Mouse (Mus musculus): ENCODE measurements around the gene Ndufs7. TPM values are rescaled to one million over a fixed set of nuclear protein-coding genes. Genes with fewer than 3 reads are reported as not detected.

The Ndufs7 gene
- polyA plus RNA-seq, 1 experiment from 2014 or later = 314 TPM

DNA sequence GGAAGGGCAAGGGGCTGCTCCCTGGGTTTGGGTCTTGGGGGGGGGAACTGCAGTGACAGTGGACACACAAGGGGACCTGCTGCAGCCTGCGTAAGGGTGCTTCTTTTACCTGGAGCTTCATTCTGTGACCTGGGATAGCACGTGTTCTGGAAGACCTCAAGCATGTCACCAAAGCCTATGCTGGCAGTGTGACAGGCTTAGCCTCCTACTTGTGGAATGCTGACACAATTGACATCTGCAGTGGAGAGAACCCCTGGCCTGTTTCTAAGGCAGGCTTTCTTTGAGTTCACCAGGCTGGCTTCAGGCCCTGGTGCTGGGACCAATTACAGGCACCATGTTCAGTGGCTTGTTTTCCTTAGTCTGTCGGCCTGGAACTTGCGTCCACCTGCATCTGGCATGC is 45.4 kb downstream of the Ndufs7 start:
- peak overlapping the region; percentile 95 for H3K4me3 ChIP-seq
- H3K4me1 ChIP-seq = peaks cover 69% of the 10 kb centered on the region
- DNase-seq (ENCODE audit: low spot score) = no peak
- no peaks in the 10 kb centered on the region for H3K9me3 ChIP-seq (replicated peaks)
- H3K36me3 ChIP-seq = peaks cover 24% of the 10 kb centered on the region
- H3K27ac ChIP-seq (replicated peaks) = no peak overlapping the region
- 81% methylated on average over 4 of the region's 4 CpGs for WGBS
- H3K27me3 ChIP-seq (ENCODE audit: low read depth, poor library complexity, severe bottlenecking) = peaks cover 27% of the 10 kb centered on the region

DNA sequence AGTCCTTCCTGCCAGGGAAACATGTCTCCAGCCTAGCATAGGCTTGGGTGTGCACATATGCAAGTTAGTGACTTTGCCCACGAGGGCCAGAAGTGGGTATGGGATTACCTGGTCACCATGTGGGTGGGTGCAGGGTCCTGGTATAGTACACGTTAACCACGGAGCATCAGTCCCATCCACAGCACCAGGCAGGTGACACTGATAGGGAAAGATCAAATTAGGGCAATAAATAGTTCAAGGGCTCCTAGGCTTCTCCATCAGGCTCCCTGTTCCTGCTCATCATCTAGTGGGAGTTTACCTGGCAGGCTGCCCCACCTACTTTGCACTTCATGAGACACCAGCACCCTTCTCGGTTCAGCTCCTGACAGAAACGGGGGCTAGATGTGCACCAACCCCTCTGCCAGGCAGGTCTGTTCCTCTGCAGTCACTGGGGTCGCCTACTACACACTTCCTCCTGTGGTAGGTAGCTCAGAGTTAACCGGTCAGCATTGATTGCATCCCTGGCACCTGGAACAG is 45.9 kb downstream of the Ndufs7 start:
- DNase-seq (ENCODE audit: low spot score) = no peak
- peaks cover 33% of the 10 kb centered on the region for H3K27me3 ChIP-seq (ENCODE audit: low read depth, poor library complexity, severe bottlenecking)
- no peaks in the 10 kb centered on the region for H3K9me3 ChIP-seq (replicated peaks)
- peaks cover 23% of the 10 kb centered on the region for H3K36me3 ChIP-seq
- WGBS = 54% methylated on average over 7 of the region's 7 CpGs
- H3K27ac ChIP-seq (replicated peaks) = no peak overlapping the region
- peak overlapping the region; percentile 95 for H3K4me3 ChIP-seq
- H3K4me1 ChIP-seq = peaks cover 75% of the 10 kb centered on the region

DNA sequence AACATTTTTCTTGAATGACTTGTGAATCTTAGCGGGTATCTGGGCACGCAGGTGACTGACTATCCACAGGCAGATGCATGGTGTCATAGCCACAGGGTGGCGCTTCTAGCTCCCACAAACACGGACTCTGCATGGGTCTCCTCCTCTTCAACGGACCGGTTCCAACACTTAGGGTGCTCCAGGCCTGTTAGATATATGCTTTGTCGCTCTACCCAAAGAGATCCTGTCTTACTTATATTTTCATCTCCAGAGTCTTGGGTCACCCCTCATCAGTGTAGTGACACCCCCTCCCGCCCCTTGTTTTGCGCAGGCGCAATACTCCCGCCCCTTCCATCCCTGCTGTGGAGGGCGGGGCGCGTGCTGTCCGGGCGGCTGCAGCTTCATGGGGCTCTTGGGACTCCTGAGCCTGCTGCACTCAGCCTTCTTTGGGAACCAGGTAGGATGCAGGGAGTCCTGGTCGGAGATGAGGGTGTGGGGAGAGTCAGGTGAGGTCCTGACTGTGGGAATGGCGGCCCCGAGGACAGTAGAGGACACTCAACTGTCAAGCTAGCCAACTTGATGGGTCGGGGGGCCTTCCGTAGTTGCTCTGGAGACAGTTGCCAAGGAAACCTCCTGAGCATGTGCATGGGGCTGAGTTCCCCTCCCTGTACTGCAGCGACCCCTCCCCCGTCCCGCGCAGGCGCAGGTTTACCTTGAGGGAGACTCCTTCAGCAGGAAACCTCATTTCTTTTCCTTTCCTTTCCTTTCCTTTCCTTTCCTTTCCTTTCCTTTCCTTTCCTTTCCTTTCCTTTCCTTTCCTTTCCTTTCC is 46.9 kb downstream of the Ndufs7 start, which contains the start of gene Apc2:
Apc2 (plus strand) TSS at position 360 of the 808 bp plus-strand sequence.
- Histone ChIP-seq H3K4me3 (peak within 1 kb of the TSS; percentile 95), H3K27me3 (ENCODE audit: low read depth, poor library complexity, severe bottlenecking) (peaks cover 42% of the 10 kb centered on the region), H3K9me3 (replicated peaks) (no peaks in the 10 kb centered on the region), H3K36me3 (peaks cover 23% of the 10 kb centered on the region), H3K4me1 (peaks cover 85% of the 10 kb centered on the region), H3K27ac (replicated peaks) (peak within 1 kb of the TSS; percentile 97)
- DNase-seq (ENCODE audit: low spot score) = peak; percentile 89
- WGBS = under 1% methylated on average over 26 of the region's 26 CpGs

GRCm38 (mm10) chr10:80296824-80297223 is 47.9 kb downstream of the Ndufs7 start:
- Histone ChIP-seq H3K27ac (replicated peaks) (peak overlapping the region; percentile 97), H3K27me3 (ENCODE audit: low read depth, poor library complexity, severe bottlenecking) (peaks cover 52% of the 10 kb centered on the region), H3K9me3 (replicated peaks) (no peaks in the 10 kb centered on the region), H3K36me3 (peaks cover 25% of the 10 kb centered on the region), H3K4me3 (peak overlapping the region; percentile 95), H3K4me1 (peaks cover 93% of the 10 kb centered on the region)
- DNase-seq (ENCODE audit: low spot score) = no peak
- 75% methylated on average over 5 of the region's 5 CpGs for WGBS

DNA sequence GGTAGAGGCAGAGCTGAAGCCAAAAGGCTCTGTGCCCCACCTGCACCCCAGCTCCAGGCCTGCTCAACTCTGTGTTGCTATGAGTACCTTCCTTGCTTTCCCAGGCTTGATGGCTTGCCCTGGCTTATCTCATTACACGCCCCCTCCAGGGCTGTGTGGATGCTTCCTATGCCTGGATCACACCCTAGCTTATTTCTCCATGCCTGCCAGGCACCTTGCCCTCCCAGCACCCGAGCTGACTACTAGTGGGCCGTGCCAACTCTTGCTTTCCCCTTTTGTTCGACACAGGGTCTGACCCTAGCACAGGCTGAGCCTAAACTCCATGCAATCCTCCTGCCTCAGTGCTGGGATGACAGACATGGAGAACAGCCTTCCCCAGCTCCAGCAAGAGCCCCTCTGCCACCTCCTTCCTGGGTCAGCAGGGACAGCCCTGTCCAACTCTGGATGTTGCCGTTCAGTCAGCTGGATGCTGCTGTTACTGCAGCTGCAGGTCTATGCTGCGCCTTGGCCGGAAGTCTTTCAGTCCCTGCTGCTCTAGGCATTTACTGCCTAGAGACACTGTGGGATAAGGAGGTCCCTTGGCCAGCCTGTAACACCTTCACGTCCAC is 48.7 kb downstream of the Ndufs7 start:
- 79% methylated on average over 8 of the region's 8 CpGs for WGBS
- Histone ChIP-seq H3K9me3 (replicated peaks) (no peaks in the 10 kb centered on the region), H3K4me1 (peaks cover 96% of the 10 kb centered on the region), H3K4me3 (no peak overlapping the region; the same call in 1 of the 2 replicates), H3K27ac (replicated peaks) (peak overlapping the region; percentile 97), H3K36me3 (peaks cover 33% of the 10 kb centered on the region), H3K27me3 (ENCODE audit: low read depth, poor library complexity, severe bottlenecking) (peaks cover 52% of the 10 kb centered on the region)
- DNase-seq (ENCODE audit: low spot score) = no peak

- Histone ChIP-seq H3K27me3 (ENCODE audit: low read depth, poor library complexity, severe bottlenecking) (peaks cover 57% of the 10 kb centered on the region), H3K9me3 (replicated peaks) (no peaks in the 10 kb centered on the region), H3K27ac (replicated peaks) (peak overlapping the region; percentile 97), H3K4me3 (peak overlapping the region; percentile 71), H3K4me1 (peaks cover 93% of the 10 kb centered on the region), H3K36me3 (peaks cover 32% of the 10 kb centered on the region)
- 4% methylated on average over 26 of the region's 26 CpGs for WGBS
- DNase-seq (ENCODE audit: low spot score) = peak; percentile 95
Measured at GRCm38 (mm10) chr10:80298571-80299281, 49.8 kb downstream of the Ndufs7 start.

DNA sequence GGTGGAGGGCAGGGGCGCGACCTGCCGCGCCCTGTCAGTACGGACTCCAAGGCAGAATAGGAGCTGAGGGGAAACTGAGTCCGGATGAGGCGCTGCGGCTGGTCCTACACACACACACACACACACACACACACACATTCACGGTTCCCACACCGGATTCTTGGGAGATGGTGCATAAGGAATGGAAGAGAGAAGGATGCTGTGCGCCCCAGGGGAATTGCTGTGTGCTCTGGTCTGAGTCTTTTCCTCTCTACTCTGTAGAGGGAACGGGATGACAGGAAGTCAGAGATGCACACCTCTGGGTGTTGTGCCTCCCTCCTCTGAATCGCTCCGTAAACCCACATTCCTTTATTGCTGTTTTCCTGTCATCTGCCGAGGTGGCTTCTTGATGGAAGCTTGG is 50.4 kb downstream of the Ndufs7 start:
- Histone ChIP-seq H3K4me1 (peaks cover 87% of the 10 kb centered on the region), H3K9me3 (replicated peaks) (no peaks in the 10 kb centered on the region), H3K27ac (replicated peaks) (peak overlapping the region; percentile 97), H3K4me3 (peak overlapping the region; percentile 71), H3K36me3 (peaks cover 32% of the 10 kb centered on the region), H3K27me3 (ENCODE audit: low read depth, poor library complexity, severe bottlenecking) (peaks cover 62% of the 10 kb centered on the region)
- no peak for DNase-seq (ENCODE audit: low spot score)
- WGBS = 5% methylated on average over 15 of the region's 15 CpGs

GRCm38 (mm10) chr10:80299824-80300223 is 50.9 kb downstream of the Ndufs7 start:
- Histone ChIP-seq H3K27ac (replicated peaks) (peak overlapping the region; percentile 97), H3K9me3 (replicated peaks) (no peaks in the 10 kb centered on the region), H3K27me3 (ENCODE audit: low read depth, poor library complexity, severe bottlenecking) (peaks cover 68% of the 10 kb centered on the region), H3K4me1 (peaks cover 87% of the 10 kb centered on the region), H3K36me3 (peaks cover 32% of the 10 kb centered on the region), H3K4me3 (peak overlapping the region; percentile 71)
- WGBS = 44% methylated on average over 10 of the region's 10 CpGs
- DNase-seq (ENCODE audit: low spot score) = no peak

DNA sequence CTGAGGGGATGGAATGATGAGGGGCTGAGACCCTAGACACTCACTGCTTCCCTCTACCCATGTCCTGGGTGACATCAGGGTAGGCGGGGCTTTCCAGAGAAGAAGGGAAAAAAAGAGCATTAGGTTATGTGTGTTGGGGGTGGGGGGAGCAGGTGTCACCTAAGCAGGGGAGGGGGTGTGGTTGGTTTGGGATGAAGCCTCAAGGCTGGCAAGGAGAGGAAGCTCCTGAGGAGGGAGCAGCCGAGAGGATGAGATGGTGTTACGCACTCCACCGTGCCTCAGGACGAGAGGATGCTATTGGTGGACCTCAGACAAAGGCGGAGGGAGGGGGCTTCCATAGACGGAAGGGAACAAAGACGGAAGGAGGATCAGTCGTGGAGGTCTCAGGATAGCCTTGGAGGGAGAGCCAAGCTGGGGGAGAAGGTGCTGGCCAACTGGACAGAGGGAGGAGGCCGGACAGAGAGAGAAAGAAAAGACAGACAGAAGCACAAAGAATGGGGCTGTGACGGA is 51.8 kb downstream of the Ndufs7 start:
- peaks cover 77% of the 10 kb centered on the region for H3K27me3 ChIP-seq (ENCODE audit: low read depth, poor library complexity, severe bottlenecking)
- H3K9me3 ChIP-seq (replicated peaks) = no peaks in the 10 kb centered on the region
- H3K36me3 ChIP-seq = peaks cover 37% of the 10 kb centered on the region
- H3K27ac ChIP-seq (replicated peaks) = peak overlapping the region; percentile 97
- H3K4me1 ChIP-seq = peaks cover 81% of the 10 kb centered on the region
- H3K4me3 ChIP-seq = peak overlapping the region; percentile 71
- DNase-seq (ENCODE audit: low spot score) = peak; percentile 70
- WGBS = 7% methylated on average over 11 of the region's 11 CpGs

DNA sequence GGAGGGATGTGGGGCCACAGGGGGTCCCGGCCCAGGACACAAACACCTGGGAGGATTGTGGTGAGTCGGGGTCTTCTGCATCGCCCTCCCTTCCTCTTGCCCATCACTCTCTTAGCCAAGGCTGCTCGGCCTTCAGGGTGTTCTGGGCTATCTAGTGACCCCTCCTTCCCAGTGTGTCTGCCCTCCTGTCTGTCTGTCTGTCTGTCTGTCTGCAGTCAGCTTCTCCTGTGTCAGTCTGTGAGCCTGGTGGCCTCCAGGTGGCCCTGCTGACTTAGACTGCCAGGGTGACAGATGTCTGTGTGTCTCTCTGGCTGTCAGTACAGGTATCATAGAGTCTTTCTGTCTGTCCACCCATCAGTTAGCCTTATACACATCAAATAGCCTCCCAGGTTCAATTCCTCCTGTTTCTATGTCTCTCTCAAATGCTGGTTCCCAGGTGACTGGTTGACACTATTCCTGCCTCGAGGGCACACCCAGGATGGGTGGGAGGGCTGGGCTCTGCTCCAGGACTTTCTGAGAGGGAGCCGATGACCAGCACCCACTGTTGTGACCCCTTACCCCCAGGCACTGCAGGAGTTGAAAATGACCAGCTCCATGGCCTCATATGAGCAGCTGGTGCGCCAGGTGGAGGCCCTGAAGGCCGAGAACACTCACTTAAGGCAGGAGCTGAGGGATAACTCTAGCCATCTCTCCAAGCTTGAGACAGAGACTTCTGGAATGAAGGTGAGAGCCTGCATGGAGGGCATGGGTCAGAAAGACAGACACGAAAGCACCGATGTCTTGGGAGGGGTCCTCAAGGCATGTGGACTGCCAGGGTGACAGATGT is 52.5 kb downstream of the Ndufs7 start:
- 74% methylated on average over 10 of the region's 10 CpGs for WGBS
- H3K4me1 ChIP-seq = peaks cover 73% of the 10 kb centered on the region
- H3K27ac ChIP-seq (replicated peaks) = peak overlapping the region; percentile 97
- H3K4me3 ChIP-seq = peak overlapping the region; percentile 71
- DNase-seq (ENCODE audit: low spot score) = no peak
- peaks cover 77% of the 10 kb centered on the region for H3K27me3 ChIP-seq (ENCODE audit: low read depth, poor library complexity, severe bottlenecking)
- H3K36me3 ChIP-seq = peaks cover 45% of the 10 kb centered on the region
- H3K9me3 ChIP-seq (replicated peaks) = no peaks in the 10 kb centered on the region

DNA sequence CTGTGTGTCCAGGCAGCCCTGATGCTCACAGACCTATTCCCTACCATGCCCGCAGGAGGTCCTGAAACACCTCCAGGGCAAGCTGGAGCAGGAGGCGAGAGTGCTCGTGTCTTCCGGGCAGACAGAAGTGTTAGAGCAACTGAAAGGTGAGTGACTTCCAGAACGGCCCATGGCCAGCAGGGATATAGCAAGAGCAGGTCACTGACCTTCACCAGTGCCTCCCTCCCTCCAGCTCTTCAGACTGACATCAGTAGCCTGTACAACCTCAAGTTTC is 53.1 kb downstream of the Ndufs7 start:
- no peaks in the 10 kb centered on the region for H3K9me3 ChIP-seq (replicated peaks)
- peaks cover 50% of the 10 kb centered on the region for H3K36me3 ChIP-seq
- peaks cover 73% of the 10 kb centered on the region for H3K27me3 ChIP-seq (ENCODE audit: low read depth, poor library complexity, severe bottlenecking)
- H3K4me1 ChIP-seq = peaks cover 68% of the 10 kb centered on the region
- DNase-seq (ENCODE audit: low spot score) = no peak
- peak overlapping the region; percentile 71 for H3K4me3 ChIP-seq
- H3K27ac ChIP-seq (replicated peaks) = peak overlapping the region; percentile 97
- WGBS = 61% methylated on average over 5 of the region's 5 CpGs

DNA sequence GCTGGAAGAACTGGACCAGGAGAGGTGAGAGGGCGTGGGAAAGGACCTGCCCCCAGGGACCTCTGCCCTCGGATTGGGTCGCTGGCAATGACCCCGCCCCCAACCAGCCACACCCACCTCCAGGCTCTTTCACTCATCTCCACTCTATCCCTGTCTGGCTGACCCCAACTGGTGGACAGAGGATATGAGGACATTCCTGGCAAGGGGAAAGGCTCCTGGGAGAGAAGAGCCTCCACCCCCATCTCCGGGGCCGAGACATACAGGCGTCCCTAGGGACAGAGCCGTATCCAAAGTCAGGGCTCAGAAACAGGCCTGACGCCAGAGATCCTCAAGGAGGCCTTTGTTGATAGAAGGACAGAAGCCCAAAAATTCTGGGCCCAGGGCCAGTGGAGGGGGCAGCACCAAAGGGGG is 53.6 kb downstream of the Ndufs7 start:
- Histone ChIP-seq H3K9me3 (replicated peaks) (no peaks in the 10 kb centered on the region), H3K27me3 (ENCODE audit: low read depth, poor library complexity, severe bottlenecking) (peaks cover 70% of the 10 kb centered on the region), H3K4me3 (peak overlapping the region; percentile 71), H3K36me3 (peaks cover 55% of the 10 kb centered on the region), H3K27ac (replicated peaks) (peak overlapping the region; percentile 97), H3K4me1 (peaks cover 63% of the 10 kb centered on the region)
- WGBS = 12% methylated on average over 9 of the region's 9 CpGs
- peak; percentile 76 for DNase-seq (ENCODE audit: low spot score)

All from midbrain, embryonic 10.5 days (tissue).